23 mouse cellular contexts compared by ENCODE assay signal in the genomic region with DNA sequence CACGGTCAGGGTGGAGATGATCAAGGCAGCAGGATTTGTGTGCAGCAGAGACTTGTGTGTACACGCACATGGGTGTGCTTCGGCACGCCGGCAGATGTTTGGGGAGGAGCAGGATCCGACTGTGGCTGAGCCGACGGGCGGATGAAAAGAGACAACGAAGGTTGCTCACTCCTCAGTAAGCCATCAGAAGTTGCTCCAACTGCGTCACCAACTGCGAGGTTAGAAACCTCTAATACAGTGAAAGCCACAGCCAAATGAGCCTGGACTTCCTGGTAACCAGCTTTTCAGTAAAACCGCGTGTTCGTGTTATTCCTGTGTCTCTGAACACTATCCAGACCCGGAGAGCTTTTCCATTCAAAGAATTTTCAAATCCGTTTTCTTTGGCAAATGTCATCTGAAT.
DNase-seq lines count a peak whose midpoint lies in the region; ATAC-seq and TF ChIP-seq lines count a peak whose summit lies in the region.
"Had no signal": no experiment of that assay in that cellular context is flagged by ENCODE, and none has a peak within 500 bp of the region (broad histone marks: within the 10 kb centered on the region; RNA-seq: fewer than 3 reads in every experiment).

No protein-coding gene starts in this region.

- H3K4me2 ChIP-seq in limb, embryonic 14.5 days (replicated peaks; ENCODE audit: low read depth, low read length, severe bottlenecking): no peak overlapping the region
- no peak overlapping the region for H3K4me2 ChIP-seq in stomach, postnatal 0 days (replicated peaks; ENCODE audit: low read depth)
- H3K4me2 ChIP-seq in forebrain, embryonic 14.5 days (ENCODE audit: low read length): no peak overlapping the region
- H3K4me2 ChIP-seq: hindbrain, embryonic 15.5 days; liver, embryonic 11.5 days; lung, embryonic 15.5 days; midbrain, embryonic 13.5 days; neural tube, embryonic 13.5 days had no signal

- peak; percentile 34 for DNase-seq in limb, embryonic 14.5 days (ENCODE audit: low spot score)
- DNase-seq in limb, embryonic 10.5 days (ENCODE audit: low spot score): no peak
- DNase-seq in brain, adult 2 months (ENCODE audit: low read depth, low spot score): peak; percentile 9
- DNase-seq in stomach, postnatal 0 days (ENCODE audit: low spot score): no peak
- no peak for DNase-seq in thymus, adult 18-20 months
- DNase-seq in forebrain, embryonic 14.5 days (ENCODE audit: low spot score): no peak
- DNase-seq: adrenal gland, postnatal 25 days; cerebellum, adult 18-20 months; cerebellum, postnatal 10 days; heart, postnatal 14 days; kidney, adult 11 months; kidney, postnatal 14 days; layer of hippocampus, adult 9-11 months had no signal

- ATAC-seq in limb, embryonic 14.5 days (ENCODE audit: low FRiP score, low read depth): no peak
- no peak; the same call in 1 of the 2 replicates for ATAC-seq in stomach, postnatal 0 days (ENCODE audit: low FRiP score, low TSS enrichment)
- no peak for ATAC-seq in forebrain, embryonic 14.5 days
- ATAC-seq: forebrain, embryonic 16.5 days; inflammation-experienced regulatory T-cells, adult 6 months; midbrain, embryonic 13.5 days had no signal

- TF ChIP-seq EP300 in ES-Bruce4 (IDR thresholded peaks at IDR 0.05; ENCODE audit: insufficient read depth, low read depth, low read length): no peak
- no peak for TF ChIP-seq EP300 in stomach, postnatal 0 days (optimal IDR thresholded peaks at IDR 0.05)

- no peak overlapping the region for H3K4me3 ChIP-seq in limb, embryonic 14.5 days (replicated peaks; ENCODE audit: low read length)
- H3K4me3 ChIP-seq in limb, embryonic 10.5 days: no peak overlapping the region
- H3K4me3 ChIP-seq in ES-Bruce4 (ENCODE audit: low read depth, low read length): 0 out of 2 replicates have a peak overlapping the region, but pooled peaks have one; percentile 6
- H3K4me3 ChIP-seq in stomach, postnatal 0 days (ENCODE audit: low read depth, low read length): no peak overlapping the region
- H3K4me3 ChIP-seq in forebrain, embryonic 14.5 days (ENCODE audit: low read depth, low read length): no peak overlapping the region
- H3K4me3 ChIP-seq: forebrain, embryonic 10.5 days; hindbrain, embryonic 10.5 days; hindbrain, embryonic 15.5 days; lung, embryonic 15.5 days; midbrain, embryonic 13.5 days; neural tube, embryonic 13.5 days had no signal

- TF ChIP-seq POLR2A in limb, embryonic 14.5 days (IDR thresholded peaks at IDR 0.05; ENCODE audit: borderline replicate concordance, extremely low read depth, insufficient read depth, insufficient read length): no peak
- no peak for TF ChIP-seq POLR2A in ES-Bruce4 (IDR thresholded peaks at IDR 0.05; ENCODE audit: insufficient read depth, low read length)

- no peak overlapping the region for H3K9ac ChIP-seq in limb, embryonic 14.5 days (ENCODE audit: low read depth, low read length, severe bottlenecking)
- no peak overlapping the region for H3K9ac ChIP-seq in ES-Bruce4 (ENCODE audit: low read depth, poor library complexity, severe bottlenecking)
- no peak overlapping the region for H3K9ac ChIP-seq in stomach, postnatal 0 days (ENCODE audit: low read length)
- H3K9ac ChIP-seq in forebrain, embryonic 14.5 days (ENCODE audit: low read length): no peak overlapping the region
- H3K9ac ChIP-seq: hindbrain, embryonic 15.5 days; lung, embryonic 15.5 days; midbrain, embryonic 13.5 days; neural tube, embryonic 13.5 days had no signal

- H3K27ac ChIP-seq in limb, embryonic 14.5 days (replicated peaks; ENCODE audit: low read depth, low read length): no peak overlapping the region
- H3K27ac ChIP-seq in limb, embryonic 10.5 days: no peak overlapping the region
- no peak overlapping the region for H3K27ac ChIP-seq in ES-Bruce4 (ENCODE audit: insufficient read depth, low read length)
- peak overlapping the region; percentile 53; the same call in 1 of the 2 replicates for H3K27ac ChIP-seq in stomach, postnatal 0 days (replicated peaks)
- H3K27ac ChIP-seq in forebrain, embryonic 14.5 days (ENCODE audit: low read depth, low read length): no peak overlapping the region
- H3K27ac ChIP-seq: forebrain, embryonic 10.5 days; hindbrain, embryonic 10.5 days; hindbrain, embryonic 15.5 days; lung, embryonic 15.5 days; midbrain, embryonic 13.5 days; neural tube, embryonic 13.5 days had no signal

- no peaks in the 10 kb centered on the region for H3K27me3 ChIP-seq in limb, embryonic 14.5 days (ENCODE audit: control insufficient read depth, insufficient read depth, low read length)
- no peaks in the 10 kb centered on the region for H3K27me3 ChIP-seq in limb, embryonic 10.5 days (ENCODE audit: low read depth, poor library complexity, severe bottlenecking)
- no peaks in the 10 kb centered on the region for H3K27me3 ChIP-seq in ES-Bruce4 (ENCODE audit: control insufficient read depth, insufficient read depth, low read length, poor library complexity, severe bottlenecking)
- no peaks in the 10 kb centered on the region for H3K27me3 ChIP-seq in stomach, postnatal 0 days (ENCODE audit: control insufficient read depth, insufficient read depth, low read length)
- no peaks in the 10 kb centered on the region for H3K27me3 ChIP-seq in forebrain, embryonic 14.5 days (replicated peaks; ENCODE audit: control insufficient read depth, insufficient read depth, low read length)
- H3K27me3 ChIP-seq: hindbrain, embryonic 15.5 days; lung, embryonic 15.5 days; midbrain, embryonic 13.5 days; neural tube, embryonic 13.5 days had no signal

- no peaks in the 10 kb centered on the region for H3K9me3 ChIP-seq in limb, embryonic 14.5 days (ENCODE audit: control insufficient read depth, low read length)
- no peaks in the 10 kb centered on the region for H3K9me3 ChIP-seq in limb, embryonic 10.5 days (replicated peaks)
- no peaks in the 10 kb centered on the region for H3K9me3 ChIP-seq in ES-Bruce4 (replicated peaks; ENCODE audit: control insufficient read depth, insufficient read depth, low read length, poor library complexity, severe bottlenecking)
- H3K9me3 ChIP-seq in stomach, postnatal 0 days (ENCODE audit: control insufficient read depth, low read length): no peaks in the 10 kb centered on the region
- H3K9me3 ChIP-seq in forebrain, embryonic 14.5 days (replicated peaks; ENCODE audit: control insufficient read depth, low read length): no peaks in the 10 kb centered on the region
- H3K9me3 ChIP-seq: forebrain, embryonic 10.5 days; hindbrain, embryonic 10.5 days; hindbrain, embryonic 15.5 days; lung, embryonic 15.5 days; midbrain, embryonic 13.5 days; neural tube, embryonic 13.5 days had no signal

- H3K36me3 ChIP-seq in limb, embryonic 14.5 days (ENCODE audit: control insufficient read depth, insufficient read depth, low read length): no peaks in the 10 kb centered on the region
- no peaks in the 10 kb centered on the region for H3K36me3 ChIP-seq in limb, embryonic 10.5 days
- no peaks in the 10 kb centered on the region for H3K36me3 ChIP-seq in ES-Bruce4 (ENCODE audit: control insufficient read depth, insufficient read depth, low read length, poor library complexity, severe bottlenecking)
- no peaks in the 10 kb centered on the region for H3K36me3 ChIP-seq in stomach, postnatal 0 days (ENCODE audit: control insufficient read depth, insufficient read depth, low read length)
- H3K36me3 ChIP-seq in forebrain, embryonic 14.5 days (ENCODE audit: control insufficient read depth, insufficient read depth, low read length): no peaks in the 10 kb centered on the region
- H3K36me3 ChIP-seq: forebrain, embryonic 10.5 days; hindbrain, embryonic 10.5 days; hindbrain, embryonic 15.5 days; lung, embryonic 15.5 days; midbrain, embryonic 13.5 days; neural tube, embryonic 13.5 days had no signal

- no peak for TF ChIP-seq CTCF in ES-Bruce4 (IDR thresholded peaks at IDR 0.05; ENCODE audit: low read depth, low read length)
- no peak for TF ChIP-seq CTCF in stomach, postnatal 0 days (IDR thresholded peaks at IDR 0.05; ENCODE audit: low read depth)

- WGBS in limb, embryonic 14.5 days: 79% methylated on average over 17 of the region's 17 CpGs
- 92% methylated on average over 17 of the region's 17 CpGs for WGBS in limb, embryonic 10.5 days
- WGBS in stomach, postnatal 0 days: 62% methylated on average over 17 of the region's 17 CpGs
- WGBS in forebrain, embryonic 14.5 days: 89% methylated on average over 17 of the region's 17 CpGs

- H3K4me1 ChIP-seq in limb, embryonic 14.5 days (ENCODE audit: control insufficient read depth, insufficient read depth, low read length): peaks cover 6% of the 10 kb centered on the region; the same call in 1 of the 2 replicates
- H3K4me1 ChIP-seq in limb, embryonic 10.5 days: peaks cover 30% of the 10 kb centered on the region
- no peaks in the 10 kb centered on the region for H3K4me1 ChIP-seq in ES-Bruce4 (ENCODE audit: control insufficient read depth, insufficient read depth, low read length)
- no peaks in the 10 kb centered on the region for H3K4me1 ChIP-seq in stomach, postnatal 0 days (replicated peaks; ENCODE audit: control insufficient read depth, insufficient read depth)
- no peaks in the 10 kb centered on the region for H3K4me1 ChIP-seq in forebrain, embryonic 14.5 days (ENCODE audit: control insufficient read depth, insufficient read depth, low read length)
- H3K4me1 ChIP-seq: hindbrain, embryonic 15.5 days; lung, embryonic 15.5 days; neural tube, embryonic 13.5 days had no signal

Comparison
In these comparisons a context has a peak if more than half of its experiments do, and no peak if none do; other contexts are left out.
1. DNase-seq: peak in limb, embryonic 14.5 days (single experiment) and brain, adult 2 months (single experiment); none in limb, embryonic 10.5 days (single experiment), stomach, postnatal 0 days (single experiment), thymus, adult 18-20 months (0 of 2) and forebrain, embryonic 14.5 days (single experiment).